Mouse (Mus musculus) megakaryocyte progenitor cell, adult 5-6 weeks (primary cell): ENCODE results near the gene Borcs6. TPM values are rescaled to one million over a fixed set of nuclear protein-coding genes. Genes with fewer than 3 reads are reported as not detected.
"Not testable (repeated sequence)": the region's sequence is repeated elsewhere in the genome, so short reads cannot be mapped to it uniquely, and the experiment has no call there.

ENCODE experiments used
- ATAC-seq: replicated peaks from 2 replicates; pipeline ENCODE4 v1.8.0; 2016; ENCODE audit warnings: mild to moderate bottlenecking, moderate TSS enrichment, inconsistent platforms; ENCODE audit not compliant: poor library complexity
- total RNA-seq, 2 experiments: library from RNA; stranded (forward) in 1 of 2; stranded (reverse) in 1 of 2; fragments of 157-497, 149-512 nt in 1 of 2; fragments of 200-1000 nt in 1 of 2; gene quantifications; 2 replicates each; pipeline versions ENCODE4 v1.2.3 to v1.2.4; 2015 to 2017

Borcs6 gene
- total RNA-seq (2015) (6.2 and 7.6 TPM in 2 replicates), total RNA-seq (2017) (6.6 and 6.7 TPM in 2 replicates)

DNA sequence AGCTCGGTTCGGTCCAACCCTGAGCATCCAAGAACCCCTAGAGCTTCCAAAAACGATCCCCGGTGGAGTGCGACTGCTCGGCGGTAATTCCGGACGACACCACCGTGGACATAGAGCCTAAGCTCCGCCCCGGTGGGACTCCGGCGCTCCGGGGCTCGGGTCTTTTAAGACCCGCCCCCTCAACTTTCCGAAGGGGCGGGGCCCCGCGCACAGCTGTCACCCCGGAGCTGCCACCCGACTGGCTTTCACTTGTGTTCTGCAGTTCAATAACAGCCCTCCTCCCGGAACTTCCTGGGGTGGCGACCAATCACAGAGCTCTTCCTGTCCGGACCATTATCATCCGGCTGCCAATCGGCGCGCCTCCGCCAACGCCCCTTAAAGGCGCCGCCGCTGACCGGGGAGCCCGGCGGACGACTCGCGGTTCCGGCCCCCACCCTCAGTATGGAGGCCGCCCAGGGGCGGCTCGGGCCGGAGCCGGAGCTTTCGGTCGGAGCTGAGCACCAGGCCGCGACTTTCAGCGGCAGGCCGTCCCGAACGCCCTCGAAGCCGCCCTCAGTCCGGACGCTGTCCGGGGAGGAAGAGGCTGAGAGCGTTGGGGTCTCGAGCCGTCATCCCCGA lies at the start of gene Borcs6:
Borcs6 (plus strand) TSS at position 361 of the 618 bp plus-strand sequence.
- ATAC-seq, result peak; percentile 74

DNA sequence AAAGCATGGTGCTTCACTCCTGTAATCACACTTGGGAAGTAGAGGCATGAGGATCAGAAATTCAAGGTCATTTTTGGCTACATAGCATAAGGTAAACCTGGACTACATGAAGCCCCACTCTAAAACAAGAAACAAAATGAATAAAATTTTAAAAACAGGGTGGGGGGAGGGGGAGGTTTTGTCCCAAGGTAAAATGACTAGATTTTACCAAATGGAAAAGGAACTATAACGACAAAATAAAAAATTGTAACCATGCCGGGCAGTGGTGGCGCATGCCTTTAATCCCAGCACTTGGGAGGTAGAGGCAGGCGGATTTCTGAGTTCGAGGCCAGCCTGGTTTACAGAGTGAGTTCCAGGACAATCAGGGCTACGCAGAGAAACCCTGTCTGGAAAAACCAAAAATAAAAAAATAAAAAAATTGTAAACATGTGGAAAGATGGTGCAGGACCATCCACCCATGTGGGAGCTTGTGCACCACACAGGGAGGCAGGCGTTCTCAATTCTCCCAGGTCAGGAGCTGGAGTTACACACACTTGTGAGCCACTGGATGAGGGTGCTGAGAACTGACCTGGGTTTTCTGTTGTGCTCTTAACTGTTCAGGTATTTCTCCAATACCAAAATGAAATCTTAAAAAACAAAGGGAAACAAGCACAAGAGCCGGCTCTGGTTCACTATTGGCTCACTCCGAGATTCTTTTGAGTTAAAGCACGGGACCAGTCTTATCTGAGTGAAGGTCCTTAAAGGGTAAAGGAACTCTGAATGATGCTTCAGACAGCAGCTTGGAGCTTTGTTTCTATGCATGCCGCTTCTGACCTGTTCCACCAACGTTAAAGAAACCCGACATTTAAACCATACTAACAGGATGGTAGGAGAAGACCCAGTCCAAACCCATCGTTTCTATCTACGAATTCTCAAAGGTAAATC lies 48.9 kb upstream of the Borcs6 start:
- no peak for ATAC-seq

DNA sequence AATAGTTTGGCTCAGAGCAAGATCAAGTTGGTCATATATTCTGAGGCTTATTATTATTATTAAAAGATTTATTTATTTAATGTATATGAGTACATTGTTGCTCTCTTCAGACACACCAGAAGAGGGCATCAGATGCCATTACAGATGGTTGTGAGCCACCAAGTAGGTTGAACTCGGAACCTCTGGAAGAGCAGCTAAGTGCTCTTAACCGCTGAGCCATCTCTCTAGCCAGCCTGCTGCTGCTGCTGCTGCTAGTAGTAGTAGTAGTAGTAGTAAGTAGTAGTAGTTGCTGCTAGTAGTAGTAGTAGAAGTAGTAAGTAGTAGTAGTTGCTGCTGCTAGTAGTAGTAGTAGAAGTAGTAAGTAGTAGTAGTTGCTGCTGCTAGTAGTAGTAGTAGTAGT lies 48.1 kb upstream of the Borcs6 start:
- ATAC-seq, result not testable (repeated sequence)

- ATAC-seq, result peak; percentile 63
These were observed 47.4 kb upstream of the Borcs6 start for GRCm38 (mm10) chr11:69012071-69012601.

DNA sequence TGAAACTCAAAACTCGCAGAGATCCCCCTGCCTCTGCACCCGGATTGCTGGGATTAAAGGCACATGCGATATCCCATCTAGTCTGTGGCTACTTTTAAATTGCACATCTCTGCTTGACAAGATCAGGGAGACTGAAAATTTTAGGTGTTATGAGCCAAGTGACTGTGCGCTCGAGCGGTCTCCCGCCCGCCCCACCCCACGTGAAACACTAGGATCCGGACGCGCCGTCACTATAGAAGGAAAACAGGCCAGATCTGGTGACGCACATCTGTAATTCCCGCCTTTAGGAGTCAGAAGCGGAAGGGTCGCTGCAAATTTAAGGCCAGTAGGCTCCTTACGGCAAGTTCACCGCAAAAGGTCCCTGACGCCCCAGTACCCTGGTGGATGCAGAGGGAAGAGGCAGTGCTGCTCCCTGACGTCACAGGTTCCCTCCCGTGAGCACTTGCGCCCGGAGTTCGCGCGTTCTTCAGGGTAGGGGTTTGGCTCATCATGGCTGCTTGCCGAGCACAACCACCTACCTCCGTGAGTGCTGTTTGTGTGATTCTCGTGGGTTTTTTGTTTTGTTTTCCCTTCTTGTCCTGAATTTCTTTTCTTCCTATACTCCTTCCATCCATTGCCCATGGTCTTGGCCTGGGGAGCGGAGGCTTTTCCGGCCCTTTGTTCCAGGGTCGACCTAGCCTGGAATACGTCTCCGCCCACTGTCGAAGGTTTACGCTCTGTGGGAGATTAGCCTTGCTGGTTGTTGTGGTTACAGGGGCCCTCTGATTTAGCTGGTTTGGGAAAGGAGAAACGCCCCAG lies 43.7 kb upstream of the Borcs6 start, which contains the start of gene Ctc1:
Ctc1 (plus strand) TSS at position 268 of the 798 bp plus-strand sequence.
- ATAC-seq, result peak; percentile 92

DNA sequence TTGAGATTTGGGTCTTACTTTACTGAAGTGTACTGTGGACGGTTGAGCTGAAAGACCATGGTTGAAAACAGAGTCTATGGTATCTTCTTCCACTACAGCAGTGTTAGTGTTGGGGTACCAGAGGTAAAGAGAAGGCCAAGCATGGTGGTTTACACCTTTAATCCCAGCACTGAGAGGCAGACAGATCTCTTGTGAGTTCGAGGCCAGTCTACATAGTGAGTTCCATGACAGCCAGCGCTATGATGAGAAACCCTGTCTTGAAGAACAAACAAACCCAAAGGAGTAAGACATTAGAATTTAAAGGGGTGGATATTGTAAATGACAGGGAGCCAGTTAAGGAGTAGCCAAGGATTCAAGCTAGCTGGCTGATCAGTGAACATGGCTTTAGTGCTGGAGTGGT lies 42.8 kb upstream of the Borcs6 start:
- no peak for ATAC-seq

DNA sequence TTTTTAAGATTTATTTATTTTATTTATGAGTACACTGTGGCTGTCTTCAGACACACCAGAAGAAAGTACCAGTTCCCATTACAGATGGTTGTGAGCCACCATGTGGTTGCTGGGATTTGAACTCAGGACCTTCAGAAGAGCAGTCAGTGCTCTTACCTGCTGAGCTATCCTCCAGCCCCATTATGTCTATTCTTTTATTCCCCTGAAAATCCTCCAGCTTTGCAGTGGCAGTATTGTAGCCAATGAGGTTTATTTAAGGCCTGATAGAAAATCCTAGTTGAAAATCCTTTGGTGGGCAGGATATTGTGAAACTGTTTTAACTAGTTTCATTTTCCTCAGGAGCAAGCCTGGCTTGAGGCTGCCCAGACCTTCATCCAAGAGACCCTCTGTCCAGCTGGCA lies 38.8 kb upstream of the Borcs6 start:
- no peak for ATAC-seq

DNA sequence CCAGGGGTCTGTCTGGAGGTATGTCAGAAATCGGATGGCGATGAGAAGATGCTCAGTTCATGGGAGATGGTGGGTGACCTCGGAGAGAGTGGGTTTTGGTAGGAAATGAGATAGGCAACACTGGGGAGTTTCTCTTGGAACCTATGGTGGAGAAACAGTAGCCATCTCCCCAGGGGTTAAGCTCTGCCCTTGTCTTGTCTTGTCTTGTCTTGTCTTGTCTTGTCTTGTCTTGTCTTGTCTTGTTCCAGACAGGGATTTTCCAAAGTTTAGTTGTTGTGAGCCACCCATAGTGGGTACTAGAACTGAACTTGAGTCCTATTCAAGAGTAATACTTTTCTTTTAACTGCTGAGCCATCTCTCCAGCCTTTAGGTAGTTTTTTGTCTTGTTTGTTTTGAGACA lies 33.0 kb upstream of the Borcs6 start:
- ATAC-seq, result no peak

DNA sequence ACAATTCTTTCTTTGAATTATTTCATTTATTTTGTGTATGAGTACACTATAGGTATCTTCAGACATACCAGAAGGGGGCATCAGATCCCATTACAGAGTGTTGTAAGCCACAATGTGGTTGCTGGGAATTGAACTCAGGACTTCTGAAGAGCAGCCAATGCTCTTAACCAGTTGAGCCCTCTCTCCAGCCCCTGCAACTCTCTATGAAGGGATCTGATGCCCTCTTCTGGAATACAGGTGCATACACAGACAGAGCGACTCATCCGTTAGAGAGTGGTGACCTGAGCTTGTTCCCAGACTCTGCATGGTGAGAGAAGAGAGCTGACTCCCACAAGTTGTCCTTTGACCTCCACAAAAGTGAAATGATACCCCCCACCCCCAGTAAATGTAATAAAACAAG lies 30.7 kb upstream of the Borcs6 start:
- peak; percentile 91 for ATAC-seq

- no peak for ATAC-seq
These were observed 26.0 kb upstream of the Borcs6 start for GRCm38 (mm10) chr11:69033552-69033951.

- ATAC-seq, result no peak
These were observed 24.9 kb upstream of the Borcs6 start for GRCm38 (mm10) chr11:69034585-69034984.

- no peak for ATAC-seq
These were observed 24.1 kb upstream of the Borcs6 start for GRCm38 (mm10) chr11:69035411-69035810.

- ATAC-seq, result peak; percentile 59
These were observed 23.7 kb upstream of the Borcs6 start for GRCm38 (mm10) chr11:69035849-69036248.

GRCm38 (mm10) chr11:69036486-69037230 lies 22.9 kb upstream of the Borcs6 start:
- 0 out of 2 replicates have a peak, but pooled peaks have one; percentile 6 for ATAC-seq

GRCm38 (mm10) chr11:69037231-69038061 lies 22.1 kb upstream of the Borcs6 start:
- peak; percentile 15 for ATAC-seq

- ATAC-seq, result no peak
These were observed 21.3 kb upstream of the Borcs6 start for GRCm38 (mm10) chr11:69038173-69038572.

- ATAC-seq, result peak; percentile 71
These were observed 13.8 kb upstream of the Borcs6 start, which contains the start of gene Aurkb for GRCm38 (mm10) chr11:69045531-69046394. Aurkb (plus strand) TSS chr11:69045647.

DNA sequence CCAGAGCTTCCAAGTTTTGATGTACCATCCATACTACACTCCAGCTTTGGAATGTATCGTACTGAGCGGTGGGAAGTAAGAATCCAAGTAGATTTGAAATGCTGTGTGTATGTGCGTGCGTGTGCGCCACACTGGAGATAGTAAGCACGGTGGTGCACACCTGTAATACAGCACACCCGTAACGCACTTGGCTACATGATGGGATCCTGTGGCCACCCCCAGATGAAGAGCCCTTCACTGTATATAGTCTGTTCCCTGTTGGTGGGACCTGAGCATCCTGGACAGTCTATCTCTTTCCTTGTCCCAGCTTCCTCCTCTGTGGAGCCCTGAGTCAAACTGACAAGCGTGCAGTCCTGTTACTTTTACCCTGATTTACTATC lies 13.1 kb upstream of the Borcs6 start:
- no peak for ATAC-seq
